Mouse (Mus musculus) kidney, adult 2 months (tissue): Measurements from ENCODE around the gene Tnfrsf22.

Experiments
- CTCF ChIP-seq: fragments of 200-500 bp; conservative IDR thresholded peaks from 2 replicates; pipeline ENCODE4 v1.5.1; 2011; ENCODE audit warnings: low read depth, mild to moderate bottlenecking, control low read depth, low read length, moderate library complexity, mixed read lengths; ENCODE audit not compliant: insufficient read depth, insufficient read length
- POLR2A ChIP-seq: fragments of 200-500 bp; IDR thresholded peaks from one replicate; pipeline ENCODE4 v1.6.1; 2011; ENCODE audit warnings: low read depth, low read length, control low read depth

GRCm38 (mm10) chr7:143600231-143600740, 49.2 kb downstream of the Tnfrsf22 start:
- no peak for TF ChIP-seq CTCF
- TF ChIP-seq POLR2A: no peak
